Mouse (Mus musculus): ENCODE measurements at regions not wholly inside any gene's neighbourhood (a gene's known extent, or its start where the extent isn't known, plus 50 kb on each side); places are given as distances from the start of the nearest gene placed in this dataset.
A peak's percentile ranks its signal among the peaks of the same experiment; 100 is the strongest.
"Not testable (repeated sequence)": the region's sequence is repeated elsewhere in the genome, so short reads cannot be mapped to it uniquely, and the experiment has no call there.

DNA sequence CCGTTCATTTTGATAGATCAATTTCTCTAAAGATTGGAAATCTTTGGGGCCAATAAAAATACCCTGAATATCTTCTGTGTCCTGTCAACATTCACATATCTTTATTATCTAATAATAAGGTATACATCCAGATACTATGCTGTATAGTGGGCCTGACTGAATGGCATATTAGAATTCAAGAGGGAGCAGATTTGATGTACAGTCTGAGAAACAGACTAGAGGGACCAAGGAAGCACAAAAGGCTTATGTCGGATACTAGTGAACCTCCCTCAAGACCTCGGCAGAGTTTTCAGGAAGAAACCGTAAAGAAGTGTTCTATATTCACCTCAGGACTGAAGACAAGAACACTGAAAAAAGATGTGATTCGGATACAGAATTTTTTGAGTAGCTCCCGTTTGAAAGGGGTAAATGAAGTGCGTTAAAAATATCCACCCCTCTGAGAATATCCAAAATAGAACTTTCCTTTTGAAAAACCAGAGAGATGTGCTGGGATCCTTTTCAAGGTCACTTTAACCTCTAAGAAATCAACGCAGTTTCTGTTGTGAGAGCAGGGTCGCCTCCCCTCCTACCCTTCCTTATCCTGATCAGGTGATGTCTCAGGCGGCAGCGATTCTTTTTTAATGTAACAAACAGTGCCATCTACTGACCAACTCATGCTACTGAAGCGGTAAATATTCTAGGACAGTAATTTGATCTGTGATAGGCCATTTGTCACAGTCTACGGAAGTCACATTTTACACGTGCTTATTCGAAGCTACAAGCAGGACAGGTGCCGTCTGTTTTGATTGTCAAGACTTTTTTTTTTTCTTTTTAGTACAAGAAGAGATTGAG lies 485.1 kb upstream of the Hsf2 start:
- DNase-seq (ENCODE audit: low read depth, low spot score), result peak; percentile 20

DNA sequence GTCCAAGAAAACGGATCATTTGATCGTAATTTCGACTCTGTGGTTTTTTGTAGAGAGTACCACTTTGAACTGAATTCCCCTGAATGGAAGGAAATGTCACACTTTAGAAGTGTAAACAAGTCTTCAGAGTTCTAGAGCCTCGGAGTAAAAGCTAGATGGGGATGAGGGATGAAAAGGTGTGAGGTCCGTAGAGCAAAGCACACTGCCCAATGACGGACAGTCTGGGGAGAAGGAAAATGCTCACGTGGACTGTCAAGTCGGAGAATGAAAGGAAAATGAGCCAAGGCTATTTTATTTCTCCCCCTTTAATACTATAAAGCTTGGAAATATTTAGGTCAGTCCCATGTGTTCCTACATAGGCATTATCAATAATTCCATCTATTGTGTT lies 484.5 kb upstream of the Hsf2 start:
- no peak for DNase-seq (ENCODE audit: low read depth, low spot score)

DNA sequence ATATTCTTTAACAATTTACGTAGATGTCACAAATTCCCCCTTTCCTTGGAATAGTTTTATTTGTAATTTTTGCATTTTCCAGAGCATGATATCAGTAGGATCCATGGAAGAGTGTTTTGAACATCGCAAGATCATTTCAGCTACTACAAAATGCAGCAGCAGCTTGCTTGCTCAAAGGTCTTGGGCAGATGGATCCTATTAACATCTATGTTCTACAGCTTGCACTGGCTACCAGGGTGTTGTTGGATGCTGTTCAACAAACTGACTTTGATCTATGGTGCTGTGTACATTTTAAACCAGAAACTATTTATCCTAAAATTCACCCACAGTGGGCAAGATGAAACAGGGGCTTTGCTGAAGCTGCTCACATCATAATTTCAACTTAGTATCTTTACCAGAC lies 448.5 kb upstream of the Hsf2 start:
- no peak for DNase-seq (ENCODE audit: low read depth, low spot score)

DNA sequence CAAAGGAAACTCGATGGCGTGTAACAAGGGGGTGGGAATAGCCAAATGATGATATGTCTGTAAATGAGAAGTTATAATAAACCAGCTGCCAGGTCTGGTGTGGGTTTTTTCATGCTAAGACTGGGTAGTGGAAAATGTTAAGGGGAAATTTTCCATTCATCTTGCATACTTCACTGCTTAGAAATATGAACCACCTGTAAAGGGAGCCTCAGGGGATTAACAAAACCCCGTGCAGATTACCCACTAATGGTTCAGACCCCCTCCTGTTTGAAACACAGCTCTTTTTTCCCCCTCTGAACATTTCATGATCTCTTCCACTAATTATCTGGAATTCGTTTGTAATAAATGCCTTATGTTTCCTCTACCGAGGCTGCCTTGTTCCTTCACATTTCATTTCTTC lies 446.0 kb upstream of the Hsf2 start:
- no peak for DNase-seq (ENCODE audit: low read depth, low spot score)

DNA sequence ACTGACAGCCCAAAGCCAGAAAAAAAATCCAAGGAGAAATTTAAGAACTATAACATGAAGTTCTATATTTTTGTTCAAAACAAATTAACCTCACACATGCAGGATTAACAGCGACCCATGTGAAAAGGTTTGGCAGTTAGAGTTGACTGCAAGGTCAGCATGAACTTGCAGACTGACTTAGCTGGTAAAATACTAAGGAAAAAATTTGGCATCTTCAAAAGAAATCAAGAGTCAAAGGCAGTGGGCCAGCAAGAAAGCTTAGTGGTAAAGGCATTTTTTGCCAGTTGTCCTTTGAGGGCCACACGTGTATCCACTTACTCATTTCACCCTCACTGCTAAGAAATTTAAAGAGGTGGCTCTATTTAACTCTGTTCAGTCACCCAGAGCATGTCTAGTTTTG lies 440.2 kb upstream of the Hsf2 start:
- no peak for DNase-seq (ENCODE audit: low read depth, low spot score)

DNA sequence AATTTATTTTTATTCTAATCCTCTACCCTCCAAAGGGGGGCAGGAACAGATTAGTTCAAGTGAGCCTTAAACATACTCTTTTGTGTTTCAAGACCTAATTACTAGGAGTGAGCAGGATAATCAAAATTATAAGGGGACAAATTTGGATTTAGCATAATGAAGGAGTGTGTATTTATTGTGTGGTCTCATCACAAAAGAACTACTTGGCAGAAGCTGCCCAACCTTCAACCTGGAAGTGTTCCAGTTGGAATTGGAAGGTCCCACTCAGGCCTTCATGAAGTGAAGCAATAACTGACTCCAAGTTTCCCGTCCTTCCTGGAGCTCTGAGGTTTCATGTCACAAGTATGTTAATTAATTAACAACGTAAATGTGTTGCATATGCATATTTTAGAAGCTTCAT lies 439.3 kb upstream of the Hsf2 start:
- no peak for DNase-seq (ENCODE audit: low read depth, low spot score)

DNA sequence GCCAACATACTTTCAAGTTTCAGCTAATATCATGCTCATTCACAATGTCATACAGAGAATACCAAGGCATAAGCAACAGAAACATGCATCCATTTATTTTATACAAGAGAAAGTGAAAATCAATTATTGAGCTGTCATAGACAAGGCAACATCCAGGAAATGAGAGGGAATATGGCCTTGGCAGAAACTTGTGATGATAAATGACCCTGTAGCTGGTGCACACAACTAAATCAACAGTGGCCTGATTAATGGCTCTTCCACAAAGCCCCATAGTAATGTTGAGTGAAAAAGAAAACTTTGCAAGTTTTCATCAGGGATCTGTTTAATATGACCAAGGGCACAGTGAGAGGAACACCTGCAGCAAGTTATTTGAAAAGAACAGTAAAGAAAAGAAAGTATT lies 438.5 kb upstream of the Hsf2 start:
- DNase-seq (ENCODE audit: low read depth, low spot score), result no peak

DNA sequence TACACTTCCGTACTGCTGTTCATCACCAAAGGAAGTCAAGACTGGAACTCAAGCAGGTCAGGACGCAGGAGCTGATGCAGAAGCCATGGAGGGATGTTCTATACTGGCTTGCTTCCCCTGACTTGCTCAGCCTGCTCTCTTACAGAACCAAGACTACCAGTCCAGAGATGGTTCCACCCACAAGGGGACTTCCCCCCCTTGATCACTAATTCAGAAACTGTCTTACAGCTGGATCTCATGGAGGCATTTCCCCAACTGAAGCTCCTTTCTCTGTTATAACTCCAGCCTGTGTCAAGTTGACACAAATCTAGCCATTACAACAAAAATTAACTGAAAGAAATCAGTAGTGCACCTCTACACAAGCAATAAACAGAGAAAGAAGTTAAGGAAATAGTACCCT lies 432.8 kb upstream of the Hsf2 start:
- not testable (repeated sequence) for DNase-seq (ENCODE audit: low read depth, low spot score)

DNA sequence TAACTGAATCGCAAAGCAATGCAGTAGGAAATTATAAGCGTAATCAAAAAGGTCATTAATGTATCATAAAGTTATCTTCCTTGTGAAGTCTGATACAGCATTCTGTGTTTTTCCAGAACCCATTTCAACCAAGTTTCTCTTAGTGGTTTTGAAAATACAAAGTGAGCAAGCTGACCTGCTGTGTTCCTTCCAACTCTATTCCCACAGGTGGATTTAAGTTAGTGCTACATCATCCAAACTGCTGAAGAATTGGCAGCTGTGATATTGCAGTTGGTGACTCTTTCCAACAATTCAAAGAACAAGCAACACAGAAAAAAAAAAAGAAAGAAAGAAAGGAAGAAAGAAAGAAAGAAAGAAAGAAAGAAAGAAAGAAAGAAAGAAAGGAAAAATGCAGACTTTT lies 396.1 kb upstream of the Hsf2 start:
- no peak for DNase-seq (ENCODE audit: low read depth, low spot score)

DNA sequence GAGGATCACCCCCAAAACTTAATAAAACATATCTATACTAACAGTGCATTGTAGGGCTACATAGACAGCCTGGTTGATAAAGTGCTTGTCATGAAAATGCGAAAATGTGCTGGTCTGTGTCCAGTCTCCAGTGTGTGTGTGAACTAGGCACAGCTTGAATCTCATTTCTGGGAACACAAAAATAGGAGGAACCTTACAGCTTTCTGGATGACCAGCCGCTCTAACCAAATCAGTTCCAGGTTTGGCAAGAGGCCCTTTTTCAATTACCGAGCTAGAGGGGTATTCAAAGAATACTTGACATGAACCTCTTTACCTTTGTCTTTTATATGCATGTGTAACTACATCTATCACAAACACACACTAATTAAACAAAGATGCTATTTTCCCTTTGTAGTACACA lies 390.3 kb upstream of the Hsf2 start:
- DNase-seq (ENCODE audit: low read depth, low spot score), result no peak

DNA sequence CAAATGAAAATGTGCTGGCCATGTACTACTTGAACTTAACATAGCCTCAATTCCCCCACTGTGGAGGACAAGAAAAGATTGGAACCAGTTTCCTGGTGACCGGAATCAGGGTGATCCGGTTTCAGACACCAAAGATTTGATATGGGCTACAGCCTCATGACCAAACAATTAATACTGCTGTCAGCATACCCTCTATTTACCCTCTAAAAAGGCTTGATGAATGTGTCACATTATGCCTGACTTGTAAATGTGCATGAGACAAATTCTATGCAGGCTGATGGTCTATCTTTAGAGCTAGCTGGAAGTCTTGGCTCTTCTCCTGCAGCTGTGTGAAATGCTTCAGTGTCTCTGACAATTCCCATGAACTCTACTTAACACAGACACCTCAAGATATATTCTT lies 372.8 kb upstream of the Hsf2 start:
- no peak for DNase-seq (ENCODE audit: low read depth, low spot score)

DNA sequence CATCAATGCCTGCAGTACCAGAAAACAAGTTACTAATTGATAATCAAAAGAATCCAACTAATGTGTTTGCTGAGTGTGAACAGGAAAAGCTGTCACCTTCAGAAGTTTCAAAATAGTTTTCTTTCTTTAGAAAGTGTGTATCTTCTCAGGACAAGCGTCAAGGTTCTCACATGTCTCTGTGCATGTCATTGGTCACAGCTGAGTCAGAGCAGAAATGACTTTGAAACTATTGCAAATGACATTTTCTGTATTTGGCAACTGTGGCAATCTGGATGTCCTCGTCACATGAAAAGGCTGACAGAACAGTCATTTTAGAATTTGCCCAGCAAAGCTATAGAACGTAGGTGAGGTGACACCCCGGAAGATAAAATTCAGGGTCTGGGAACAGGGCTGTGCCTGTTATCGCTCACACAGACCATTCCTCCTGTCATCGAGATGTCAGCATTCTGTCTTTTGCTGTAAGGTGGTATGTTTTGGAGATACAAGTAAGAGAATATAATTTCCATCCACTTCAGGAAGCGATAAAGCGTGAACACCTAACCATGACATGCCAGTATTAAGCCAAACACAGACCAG lies 371.4 kb upstream of the Hsf2 start:
- no peak for DNase-seq (ENCODE audit: low read depth, low spot score)

DNA sequence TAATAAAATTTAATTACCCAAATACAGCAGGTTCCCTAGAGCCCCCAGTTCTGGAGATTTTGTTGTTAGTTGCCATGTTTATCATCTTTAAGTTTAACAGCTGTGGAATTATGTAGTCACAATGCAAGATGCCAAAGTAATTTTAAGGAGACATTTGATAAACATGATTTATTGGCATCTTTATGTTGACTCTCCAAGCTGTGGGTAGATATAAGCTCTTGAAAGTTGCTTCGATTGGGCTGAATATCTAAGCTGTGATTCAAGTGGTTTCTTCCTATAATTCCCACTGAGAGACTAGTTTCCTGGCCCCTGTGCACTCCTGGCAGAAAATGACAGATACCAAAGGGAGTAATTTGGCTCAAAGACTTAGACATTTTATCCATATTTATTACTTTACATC lies 364.7 kb upstream of the Hsf2 start:
- no peak for DNase-seq (ENCODE audit: low read depth, low spot score)

DNA sequence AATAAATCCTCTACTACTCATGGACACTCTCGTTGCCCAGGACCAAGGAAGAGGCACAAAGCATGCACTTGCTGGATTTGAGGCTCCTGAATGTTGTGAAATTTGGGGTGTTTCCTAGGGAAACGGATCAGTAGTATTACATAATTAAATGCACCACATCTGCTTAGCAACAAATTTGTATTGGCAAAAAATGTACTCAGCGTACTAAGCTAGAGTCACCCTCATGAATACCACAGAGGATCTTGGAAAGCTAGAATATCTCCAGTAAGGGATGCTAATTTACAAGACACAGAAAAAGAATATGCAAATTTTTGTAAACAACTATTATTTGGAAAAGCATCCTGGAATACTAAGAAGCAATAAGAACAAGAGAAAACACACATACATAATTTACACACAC lies 359.0 kb upstream of the Hsf2 start:
- DNase-seq (ENCODE audit: low read depth, low spot score), result no peak

DNA sequence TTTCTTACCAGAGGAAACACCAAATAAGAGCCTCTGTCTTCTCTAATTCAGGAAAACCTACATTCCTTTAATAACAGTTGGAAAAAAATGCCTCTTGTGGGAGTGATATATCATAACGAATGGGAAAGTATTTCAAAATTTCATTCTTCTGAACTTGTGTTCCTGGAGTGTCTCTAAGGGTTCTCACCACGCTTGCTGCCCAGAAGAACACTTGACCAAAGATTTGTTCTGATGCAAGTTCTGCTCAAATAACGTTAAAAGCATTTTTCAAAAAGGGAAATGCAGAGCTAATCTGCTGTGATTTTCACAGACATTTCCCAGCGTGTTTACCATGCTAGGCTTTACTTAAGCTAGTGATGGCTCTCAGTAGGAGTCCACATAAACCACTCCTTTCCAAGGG lies 329.8 kb upstream of the Hsf2 start:
- no peak for DNase-seq (ENCODE audit: low read depth, low spot score)

DNA sequence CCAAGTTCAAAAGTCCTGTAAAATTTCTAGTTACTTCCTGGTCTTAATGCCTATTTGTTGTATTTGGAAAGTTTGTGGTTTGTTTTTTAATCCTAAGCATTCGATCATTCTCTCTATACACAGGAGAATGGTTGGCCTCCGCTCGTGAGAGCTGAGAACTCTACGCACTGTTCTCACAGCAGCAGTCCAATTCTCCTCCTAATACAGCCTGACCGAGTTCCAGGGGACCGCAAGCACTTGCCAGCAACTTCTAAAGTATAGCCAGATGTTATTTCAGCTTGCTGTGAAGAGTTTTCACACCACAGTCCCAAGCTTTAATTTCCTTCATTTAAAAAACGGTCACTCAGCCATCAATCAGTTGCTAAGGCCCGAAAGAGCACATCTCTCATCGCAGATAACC lies 329.3 kb upstream of the Hsf2 start:
- DNase-seq (ENCODE audit: low read depth, low spot score), result no peak

DNA sequence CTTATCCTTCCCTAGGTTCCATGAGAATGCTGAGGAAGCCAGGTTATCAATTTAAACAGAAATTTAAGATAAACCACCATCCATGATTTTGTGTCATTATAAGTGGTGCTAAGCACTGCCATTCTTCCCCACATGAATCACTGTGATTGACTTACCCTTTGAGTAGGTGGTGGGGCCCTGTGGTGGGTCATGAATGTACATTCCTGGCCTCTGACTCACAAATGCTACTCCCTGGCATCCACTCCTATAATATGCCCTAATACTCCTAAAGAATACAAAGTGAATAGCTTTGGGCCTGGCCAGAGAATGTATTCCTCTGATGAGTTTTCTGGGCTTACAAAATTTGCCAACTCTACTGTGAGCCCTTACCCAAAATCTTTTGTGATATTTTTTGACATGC lies 325.6 kb upstream of the Hsf2 start:
- no peak for DNase-seq (ENCODE audit: low read depth, low spot score)

DNA sequence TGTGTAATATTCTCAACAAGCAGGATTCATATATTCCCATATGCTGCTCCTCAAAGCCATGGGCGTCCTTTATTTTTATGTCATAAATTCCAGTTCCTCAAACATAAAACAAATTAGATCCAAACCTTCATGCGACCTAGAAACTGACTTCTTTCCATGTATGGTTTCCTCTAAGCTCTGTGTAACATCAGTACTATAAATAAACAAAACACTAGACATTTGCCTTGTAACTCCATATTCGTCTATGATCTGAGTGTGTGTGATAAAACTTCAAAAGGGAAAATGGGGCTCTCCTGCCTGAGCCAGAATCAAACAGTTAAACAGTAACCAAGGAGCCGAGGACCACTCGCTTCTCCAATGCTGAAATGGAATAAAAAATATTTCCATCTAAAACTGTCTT lies 322.8 kb upstream of the Hsf2 start:
- DNase-seq (ENCODE audit: low read depth, low spot score), result no peak

DNA sequence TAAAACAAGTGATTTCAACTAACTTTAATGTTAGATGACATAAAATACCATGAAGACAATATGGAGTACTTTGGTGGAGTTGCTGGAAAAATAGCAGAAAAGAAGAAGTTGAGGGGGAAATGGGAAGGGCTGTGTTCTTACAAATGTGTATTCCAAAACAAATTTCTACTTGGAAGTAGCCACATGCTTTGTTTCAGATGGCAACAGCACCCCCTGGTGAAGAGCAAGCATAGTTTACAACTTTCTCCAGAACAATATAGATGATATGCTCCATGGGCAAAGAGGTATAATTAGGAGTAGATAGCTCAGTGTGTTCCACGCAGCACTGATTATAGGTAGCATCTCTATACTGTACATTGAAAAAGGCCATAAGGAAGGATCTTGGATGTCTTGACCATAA lies 302.6 kb upstream of the Hsf2 start:
- no peak for DNase-seq (ENCODE audit: low read depth, low spot score)

DNA sequence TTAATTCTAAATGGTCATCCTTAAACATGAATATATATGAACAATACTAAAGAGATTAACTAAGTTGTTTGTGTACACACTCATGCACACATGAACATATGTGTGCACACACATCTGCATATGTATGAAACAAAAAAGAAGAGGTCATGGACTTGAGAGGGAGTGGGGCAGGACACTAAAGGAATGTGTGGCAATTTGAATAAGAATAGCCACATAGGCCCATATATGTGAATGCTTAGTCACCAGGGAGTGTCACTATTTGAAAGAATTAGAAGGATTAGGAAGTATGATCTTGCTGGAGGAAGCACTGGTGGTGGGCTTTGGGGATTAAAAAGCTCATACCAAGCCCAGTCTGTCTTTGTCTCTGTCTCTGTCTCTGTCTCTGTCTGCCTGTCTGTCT lies 275.5 kb upstream of the Hsf2 start:
- no peak for DNase-seq (ENCODE audit: low read depth, low spot score)

DNA sequence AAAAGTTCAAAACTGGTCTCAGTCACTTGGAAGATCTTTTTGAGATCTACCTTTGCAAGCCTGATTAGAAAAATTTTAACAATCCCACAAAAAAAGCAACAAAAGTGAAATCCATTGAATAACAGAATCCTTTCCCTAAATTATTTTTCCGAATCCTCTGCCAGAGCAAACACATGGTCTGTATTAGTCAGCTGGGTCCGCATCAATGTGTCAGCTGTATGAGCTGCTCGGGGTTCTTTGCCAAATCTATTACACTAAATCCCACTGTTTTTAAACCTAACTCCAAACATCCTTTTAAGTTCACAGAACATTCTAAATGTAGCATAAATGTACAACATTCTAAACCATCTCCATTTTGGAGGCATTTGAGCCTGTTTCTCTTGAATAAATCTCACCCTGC lies 255.1 kb upstream of the Hsf2 start:
- no peak for DNase-seq (ENCODE audit: low read depth, low spot score)

DNA sequence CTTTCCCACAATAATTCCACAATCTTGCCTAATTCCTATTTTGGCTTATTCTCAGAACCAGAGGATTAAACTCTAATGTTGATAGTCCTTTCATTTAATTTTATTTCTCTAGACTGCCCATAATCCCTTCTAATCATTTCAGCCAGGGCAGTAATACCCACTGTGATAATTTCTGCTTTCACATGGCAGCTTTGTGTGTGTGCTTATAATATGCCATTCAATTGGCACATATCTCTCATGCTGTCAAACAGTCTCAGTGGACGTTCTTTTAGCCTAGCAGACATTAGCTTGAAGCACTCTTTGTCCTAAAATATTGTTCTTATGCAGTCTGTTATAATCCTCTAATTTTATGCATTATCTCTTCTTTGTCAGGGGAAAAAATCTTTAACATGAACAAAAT lies 205.0 kb upstream of the Hsf2 start:
- DNase-seq (ENCODE audit: low read depth, low spot score), result no peak

DNA sequence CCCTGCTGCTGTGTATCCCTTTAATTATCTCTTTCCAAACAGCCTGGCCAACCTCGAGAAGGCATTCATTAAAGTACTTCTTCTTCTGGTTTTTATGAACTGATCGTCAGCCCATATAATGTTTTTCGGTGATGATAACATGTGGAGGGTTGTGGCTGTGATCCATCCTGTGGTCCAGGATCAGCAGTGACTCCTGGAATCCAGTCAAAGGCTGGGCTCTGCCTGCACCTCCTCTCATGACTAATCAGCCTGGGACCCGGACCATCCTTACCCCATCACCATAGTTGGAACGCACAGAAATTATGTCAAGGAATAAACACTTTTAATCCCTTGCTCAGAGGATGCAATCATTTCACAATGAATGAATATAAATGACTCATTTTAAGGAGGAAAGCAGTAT lies 203.3 kb upstream of the Hsf2 start:
- no peak for DNase-seq (ENCODE audit: low read depth, low spot score)

DNA sequence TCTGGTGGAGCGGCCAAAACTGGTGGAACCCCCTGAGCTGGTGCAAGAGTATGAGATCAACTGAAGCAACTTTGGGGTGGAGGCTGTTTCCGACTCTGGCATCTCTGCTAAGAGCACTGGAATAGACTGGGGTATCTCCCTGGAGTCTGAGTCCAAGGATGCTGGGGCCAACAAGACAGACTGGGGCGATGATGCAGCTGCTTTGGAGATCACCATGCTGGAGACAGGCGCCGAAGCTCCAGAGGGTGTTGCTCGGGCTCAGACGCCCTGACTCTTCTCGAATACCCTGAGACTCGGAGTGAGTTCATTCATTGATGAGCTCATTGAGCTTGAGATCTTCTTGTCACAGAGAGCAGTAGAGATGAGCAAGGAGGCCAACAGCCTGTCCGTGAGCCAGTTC lies 194.6 kb upstream of the Hsf2 start:
- DNase-seq (ENCODE audit: low read depth, low spot score), result no peak
